Mouse (Mus musculus): ENCODE measurements around the gene Plcb1.

The Plcb1 gene

GRCm38 (mm10) chr2:134785970-134786855, at the start of gene Plcb1:
TSS of gene Plcb1 (plus strand) at chr2:134786067.
- peak; percentile 87 for DNase-seq (ENCODE audit: low spot score)

- no peak for DNase-seq (ENCODE audit: low spot score)
Measured at GRCm38 (mm10) chr2:134755537-134755936, 30.3 kb upstream of the Plcb1 start.

GRCm38 (mm10) chr2:134756086-134756485, 29.8 kb upstream of the Plcb1 start:
- peak; percentile 8 for DNase-seq (ENCODE audit: low spot score)

GRCm38 (mm10) chr2:134761029-134761428, 24.8 kb upstream of the Plcb1 start:
- no peak for DNase-seq (ENCODE audit: low spot score)

GRCm38 (mm10) chr2:134763406-134763990, 22.4 kb upstream of the Plcb1 start:
- no peak for DNase-seq (ENCODE audit: low spot score)

- DNase-seq (ENCODE audit: low spot score), result no peak
Measured at GRCm38 (mm10) chr2:134764506-134764905, 21.4 kb upstream of the Plcb1 start.

- no peak for DNase-seq (ENCODE audit: low spot score)
Measured at GRCm38 (mm10) chr2:134779826-134780225, 6.0 kb upstream of the Plcb1 start.

- DNase-seq (ENCODE audit: low spot score), result no peak
Measured at GRCm38 (mm10) chr2:134780316-134780715, 5.6 kb upstream of the Plcb1 start.

GRCm38 (mm10) chr2:134786856-134787250, 986 bp downstream of the Plcb1 start:
- no peak for DNase-seq (ENCODE audit: low spot score)

GRCm38 (mm10) chr2:134787336-134788095, 1.6 kb downstream of the Plcb1 start:
- no peak for DNase-seq (ENCODE audit: low spot score)

GRCm38 (mm10) chr2:134792926-134793325, 7.1 kb downstream of the Plcb1 start:
- no peak for DNase-seq (ENCODE audit: low spot score)

GRCm38 (mm10) chr2:134800226-134800625, 14.4 kb downstream of the Plcb1 start:
- no peak for DNase-seq (ENCODE audit: low spot score)

- DNase-seq (ENCODE audit: low spot score), result peak; percentile 18
Measured at GRCm38 (mm10) chr2:134816383-134816782, 30.5 kb downstream of the Plcb1 start.

GRCm38 (mm10) chr2:134817058-134817840, 31.4 kb downstream of the Plcb1 start:
- DNase-seq (ENCODE audit: low spot score), result no peak

- no peak for DNase-seq (ENCODE audit: low spot score)
Measured at GRCm38 (mm10) chr2:134821176-134821575, 35.3 kb downstream of the Plcb1 start.

- no peak for DNase-seq (ENCODE audit: low spot score)
Measured at GRCm38 (mm10) chr2:134825645-134826044, 39.8 kb downstream of the Plcb1 start.

GRCm38 (mm10) chr2:134826111-134827005, 40.5 kb downstream of the Plcb1 start:
- no peak for DNase-seq (ENCODE audit: low spot score)

- no peak for DNase-seq (ENCODE audit: low spot score)
Measured at GRCm38 (mm10) chr2:134827778-134828487, 42.1 kb downstream of the Plcb1 start.

- no peak for DNase-seq (ENCODE audit: low spot score)
Measured at GRCm38 (mm10) chr2:134831861-134832260, 46.0 kb downstream of the Plcb1 start.

GRCm38 (mm10) chr2:134836097-134836496, 50.2 kb downstream of the Plcb1 start:
- DNase-seq (ENCODE audit: low spot score), result no peak
